Mouse (Mus musculus) limb, embryonic 12.5 days (tissue): ENCODE measurements around the gene Setd7. TPM values are rescaled to one million over a fixed set of nuclear protein-coding genes. Genes with fewer than 3 reads are reported as not detected.

Source experiments
- ATAC-seq: fragments of 200-750 bp; cut with Nextera tagmentation; 2 replicates; pipeline ENCODE4 v1.8.0; 2017; ENCODE audit warnings: low read depth, moderate TSS enrichment; ENCODE audit not compliant: insufficient number of reproducible peaks, insufficient read depth, low FRiP score, low TSS enrichment
- H3K27ac ChIP-seq: fragments of 300-500 bp; sonication (generic); 2 replicates; pipeline ENCODE4 v1.5.1; 2016; ENCODE audit warnings: mild to moderate bottlenecking, moderate library complexity
- H3K27me3 ChIP-seq: fragments of 300-500 bp; sonication (generic); 2 replicates; pipeline ENCODE4 v1.6.1; 2016; ENCODE audit warnings: mild to moderate bottlenecking, moderate library complexity
- H3K36me3 ChIP-seq: fragments of 300-500 bp; sonication (generic); 2 replicates; pipeline ENCODE4 v1.6.1; 2016; ENCODE audit warnings: mild to moderate bottlenecking, moderate library complexity
- H3K4me1 ChIP-seq: fragments of 300-500 bp; sonication (generic); replicated peaks from 2 replicates; pipeline ENCODE4 v1.6.1; 2016
- H3K4me2 ChIP-seq: fragments of 300-500 bp; sonication (generic); 2 replicates; pipeline ENCODE4 v1.6.1; 2016; ENCODE audit warnings: mild to moderate bottlenecking, moderate library complexity
- H3K4me3 ChIP-seq: fragments of 300-500 bp; sonication (generic); replicated peaks from 2 replicates; pipeline ENCODE4 v1.5.1; 2016; ENCODE audit warnings: mild to moderate bottlenecking
- H3K9ac ChIP-seq: fragments of 300-500 bp; sonication (generic); replicated peaks from 2 replicates; pipeline ENCODE4 v1.6.1; 2016; ENCODE audit warnings: mild to moderate bottlenecking, moderate library complexity
- H3K9me3 ChIP-seq: fragments of 300-500 bp; sonication (generic); 2 replicates; pipeline ENCODE4 v1.6.1; 2016; ENCODE audit warnings: mild to moderate bottlenecking, moderate library complexity
- WGBS: fragments of 180-500 bp; shearing (Covaris S2); methylation state at CpG from one replicate; pipeline ENCODE4 v1.1.7; 2016; 5-methylcytosine and 5-hydroxymethylcytosine counted together
- polyA plus RNA-seq: library from polyadenylated mRNA; unstranded; fragments of >200 nt; fragmentation: Nextera tagmentation; extraction: Ambion mirVana; gene quantifications from 2 replicates; pipeline ENCODE4 v1.2.1, GENCODE M21; 2016

Setd7 gene
- polyA plus RNA-seq, 1 experiment from 2014 or later, result 5.2 TPM

DNA sequence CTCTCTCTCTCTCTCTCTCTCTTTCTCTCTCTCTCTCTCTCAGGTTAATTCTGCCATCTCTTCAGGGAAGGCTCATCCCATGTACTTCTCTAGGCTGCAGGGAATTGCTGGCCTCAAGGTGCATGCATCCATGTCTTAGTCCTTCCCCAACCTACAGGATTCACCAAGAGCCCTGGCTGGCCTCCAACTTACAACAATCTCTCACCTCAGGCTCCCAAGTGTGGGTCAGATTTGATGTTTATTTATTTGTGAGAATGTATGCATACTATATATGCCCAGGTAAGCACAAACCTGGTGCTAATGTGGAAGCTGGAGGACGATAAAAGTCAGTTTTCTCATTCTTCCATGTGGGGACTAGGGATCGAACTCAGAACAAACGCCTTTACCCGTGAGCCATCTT, 5.8 kb downstream of the Setd7 start:
- no peak for ATAC-seq
- H3K4me1 ChIP-seq, result peaks cover 52% of the 10 kb centered on the region
- H3K9ac ChIP-seq, result no peak overlapping the region
- H3K27me3 ChIP-seq, result no peaks in the 10 kb centered on the region
- 88% methylated on average over 4 of the region's 4 CpGs for WGBS
- no peak overlapping the region for H3K4me3 ChIP-seq
- H3K36me3 ChIP-seq, result peaks cover 12% of the 10 kb centered on the region; the same call in 1 of the 2 replicates
- no peak overlapping the region for H3K27ac ChIP-seq
- H3K4me2 ChIP-seq, result no peak overlapping the region
- no peaks in the 10 kb centered on the region for H3K9me3 ChIP-seq

DNA sequence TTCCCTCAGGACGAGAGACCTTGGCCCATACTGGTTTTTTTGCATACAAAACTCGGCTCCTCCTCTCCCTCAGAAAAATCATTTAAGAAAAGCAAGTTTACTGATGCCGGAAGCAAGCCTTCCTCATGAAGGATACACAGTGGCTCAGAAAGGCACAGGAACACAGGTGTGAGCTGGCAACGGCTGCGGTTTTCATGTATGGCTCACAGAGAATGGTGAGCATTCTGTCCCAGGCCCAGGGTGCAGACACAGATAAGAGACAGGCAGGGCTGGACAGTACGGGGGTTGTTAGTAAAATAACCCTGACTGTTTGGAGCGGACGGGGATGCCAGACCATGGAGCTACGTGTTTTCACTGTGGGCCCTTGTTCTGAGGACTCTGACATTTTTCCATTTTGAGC, 6.6 kb downstream of the Setd7 start:
- H3K27ac ChIP-seq, result no peak overlapping the region
- H3K9me3 ChIP-seq, result no peaks in the 10 kb centered on the region
- no peak overlapping the region for H3K4me2 ChIP-seq
- H3K27me3 ChIP-seq, result no peaks in the 10 kb centered on the region
- H3K4me3 ChIP-seq, result no peak overlapping the region
- WGBS, result 80% methylated on average over 9 of the region's 9 CpGs
- no peak for ATAC-seq
- H3K36me3 ChIP-seq, result peaks cover 20% of the 10 kb centered on the region
- H3K9ac ChIP-seq, result no peak overlapping the region
- peaks cover 49% of the 10 kb centered on the region for H3K4me1 ChIP-seq

- H3K9ac ChIP-seq, result no peak overlapping the region
- H3K36me3 ChIP-seq, result peaks cover 24% of the 10 kb centered on the region
- H3K4me2 ChIP-seq, result no peak overlapping the region
- 68% methylated on average over 8 of the region's 8 CpGs for WGBS
- no peak overlapping the region for H3K4me3 ChIP-seq
- H3K9me3 ChIP-seq, result no peaks in the 10 kb centered on the region
- no peak overlapping the region for H3K27ac ChIP-seq
- H3K4me1 ChIP-seq, result peaks cover 45% of the 10 kb centered on the region
- no peaks in the 10 kb centered on the region for H3K27me3 ChIP-seq
- ATAC-seq, result no peak
Observed at GRCm38 (mm10) chr3:51553497-51553875, 7.2 kb downstream of the Setd7 start.

DNA sequence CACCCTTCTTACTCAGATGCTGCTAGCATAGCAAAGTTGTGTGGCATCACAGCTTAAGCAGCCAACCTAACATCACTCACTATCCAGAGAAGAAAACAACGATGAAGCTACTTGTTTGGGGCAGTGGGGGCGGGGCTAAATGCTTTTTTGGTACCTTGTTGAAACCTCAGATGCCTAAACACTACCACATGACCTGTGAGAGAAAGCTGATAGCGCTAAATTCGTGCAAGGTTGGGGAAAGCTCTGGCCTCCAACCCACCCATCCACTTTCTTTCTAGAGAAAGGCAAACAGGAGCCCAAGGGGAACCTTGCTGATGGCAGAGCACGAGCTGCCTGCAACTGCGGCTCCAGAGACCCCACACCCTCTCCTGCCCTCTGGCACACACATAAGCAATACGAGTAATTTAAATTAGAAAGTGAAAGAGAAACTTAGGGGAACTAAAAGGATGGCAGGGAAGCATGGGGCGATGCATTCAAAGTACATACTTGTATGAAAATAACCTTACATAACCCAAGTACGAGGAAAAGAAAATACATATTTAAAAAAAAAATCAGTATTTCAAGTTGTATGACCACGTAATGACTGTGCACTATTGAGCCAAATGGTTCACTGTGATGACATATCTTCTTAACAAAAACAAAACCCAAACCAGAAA, 7.7 kb downstream of the Setd7 start:
- Histone ChIP-seq H3K36me3 (peaks cover 28% of the 10 kb centered on the region), H3K4me2 (peak overlapping the region; percentile 15; the same call in 1 of the 2 replicates), H3K4me1 (peaks cover 40% of the 10 kb centered on the region), H3K27ac (0 out of 2 replicates have a peak overlapping the region, but pooled peaks have one; percentile 17), H3K4me3 (no peak overlapping the region), H3K9me3 (no peaks in the 10 kb centered on the region), H3K27me3 (no peaks in the 10 kb centered on the region), H3K9ac (0 out of 2 replicates have a peak overlapping the region, but pooled peaks have one; percentile 23)
- 51% methylated on average over 10 of the region's 10 CpGs for WGBS
- no peak for ATAC-seq

DNA sequence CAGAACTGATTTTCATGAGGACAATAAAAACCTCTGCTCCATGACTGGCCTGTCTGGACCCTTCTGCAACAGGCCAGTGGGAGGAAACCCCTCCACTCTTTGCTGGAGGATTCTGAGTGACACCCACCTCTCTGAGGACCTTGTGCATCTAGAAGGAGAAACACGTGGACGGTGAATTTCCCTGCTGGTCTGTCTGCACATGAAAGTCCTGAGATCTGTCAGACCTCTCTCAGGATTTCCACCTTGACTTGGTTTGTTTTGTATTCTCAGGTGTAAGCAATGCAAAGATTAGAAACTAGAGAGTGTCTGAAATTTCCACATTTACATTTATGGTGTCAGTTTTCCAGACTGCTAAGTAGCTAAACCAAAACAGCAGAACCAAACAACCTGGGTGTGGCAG, 8.5 kb downstream of the Setd7 start:
- Histone ChIP-seq H3K27ac (no peak overlapping the region), H3K9ac (no peak overlapping the region), H3K4me1 (peaks cover 37% of the 10 kb centered on the region), H3K27me3 (no peaks in the 10 kb centered on the region), H3K4me3 (no peak overlapping the region), H3K9me3 (no peaks in the 10 kb centered on the region), H3K36me3 (peaks cover 30% of the 10 kb centered on the region), H3K4me2 (no peak overlapping the region)
- ATAC-seq, result no peak
- WGBS, result 77% methylated on average over 2 of the region's 2 CpGs

- peaks cover 34% of the 10 kb centered on the region for H3K36me3 ChIP-seq
- no peak for ATAC-seq
- peaks cover 17% of the 10 kb centered on the region for H3K4me1 ChIP-seq
- H3K4me3 ChIP-seq, result no peak overlapping the region
- no peak overlapping the region for H3K27ac ChIP-seq
- no peaks in the 10 kb centered on the region for H3K9me3 ChIP-seq
- H3K4me2 ChIP-seq, result no peak overlapping the region
- H3K9ac ChIP-seq, result no peak overlapping the region
- 83% methylated on average over 17 of the region's 17 CpGs for WGBS
- H3K27me3 ChIP-seq, result no peaks in the 10 kb centered on the region
Observed at GRCm38 (mm10) chr3:51548987-51549579, 11.6 kb downstream of the Setd7 start.

GRCm38 (mm10) chr3:51547577-51547976, 13.1 kb downstream of the Setd7 start:
- 80% methylated on average over 6 of the region's 6 CpGs for WGBS
- ATAC-seq, result no peak
- H3K9ac ChIP-seq, result no peak overlapping the region
- no peak overlapping the region for H3K4me3 ChIP-seq
- peaks cover 3% of the 10 kb centered on the region; the same call in 1 of the 2 replicates for H3K4me1 ChIP-seq
- H3K9me3 ChIP-seq, result no peaks in the 10 kb centered on the region
- no peak overlapping the region for H3K4me2 ChIP-seq
- no peak overlapping the region for H3K27ac ChIP-seq
- no peaks in the 10 kb centered on the region for H3K27me3 ChIP-seq
- H3K36me3 ChIP-seq, result peaks cover 37% of the 10 kb centered on the region

- Histone ChIP-seq H3K9me3 (no peaks in the 10 kb centered on the region), H3K4me1 (no peaks in the 10 kb centered on the region), H3K27me3 (no peaks in the 10 kb centered on the region), H3K36me3 (peaks cover 58% of the 10 kb centered on the region), H3K9ac (no peak overlapping the region), H3K4me3 (no peak overlapping the region), H3K4me2 (no peak overlapping the region), H3K27ac (no peak overlapping the region)
- WGBS, result 91% methylated on average over 19 of the region's 19 CpGs
- no peak for ATAC-seq
Observed at GRCm38 (mm10) chr3:51544442-51545128, 16.1 kb downstream of the Setd7 start.

DNA sequence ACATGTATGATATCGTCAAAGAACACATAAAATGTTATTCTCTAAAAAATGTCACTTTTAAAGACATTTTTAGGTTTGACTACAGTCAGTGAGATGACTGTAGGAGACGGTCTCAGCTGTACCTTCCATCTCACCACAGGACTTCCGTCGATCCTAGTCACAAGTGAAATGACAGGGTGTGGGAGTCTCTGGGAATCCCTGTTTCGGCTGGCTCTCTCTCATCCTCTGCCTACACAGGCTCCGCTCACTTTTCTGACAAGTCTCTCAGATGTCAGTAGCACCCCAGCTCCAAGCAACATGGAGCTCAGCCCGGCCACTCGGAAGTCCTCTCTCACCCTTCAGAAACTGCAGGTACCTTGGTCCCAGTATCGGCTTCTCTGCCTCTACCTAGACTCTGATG, 20.0 kb downstream of the Setd7 start:
- Histone ChIP-seq H3K4me1 (no peaks in the 10 kb centered on the region), H3K4me3 (no peak overlapping the region), H3K27me3 (no peaks in the 10 kb centered on the region), H3K4me2 (no peak overlapping the region), H3K27ac (no peak overlapping the region), H3K9me3 (no peaks in the 10 kb centered on the region), H3K9ac (no peak overlapping the region), H3K36me3 (peaks cover 60% of the 10 kb centered on the region)
- ATAC-seq, result no peak
- WGBS, result 95% methylated on average over 9 of the region's 9 CpGs

DNA sequence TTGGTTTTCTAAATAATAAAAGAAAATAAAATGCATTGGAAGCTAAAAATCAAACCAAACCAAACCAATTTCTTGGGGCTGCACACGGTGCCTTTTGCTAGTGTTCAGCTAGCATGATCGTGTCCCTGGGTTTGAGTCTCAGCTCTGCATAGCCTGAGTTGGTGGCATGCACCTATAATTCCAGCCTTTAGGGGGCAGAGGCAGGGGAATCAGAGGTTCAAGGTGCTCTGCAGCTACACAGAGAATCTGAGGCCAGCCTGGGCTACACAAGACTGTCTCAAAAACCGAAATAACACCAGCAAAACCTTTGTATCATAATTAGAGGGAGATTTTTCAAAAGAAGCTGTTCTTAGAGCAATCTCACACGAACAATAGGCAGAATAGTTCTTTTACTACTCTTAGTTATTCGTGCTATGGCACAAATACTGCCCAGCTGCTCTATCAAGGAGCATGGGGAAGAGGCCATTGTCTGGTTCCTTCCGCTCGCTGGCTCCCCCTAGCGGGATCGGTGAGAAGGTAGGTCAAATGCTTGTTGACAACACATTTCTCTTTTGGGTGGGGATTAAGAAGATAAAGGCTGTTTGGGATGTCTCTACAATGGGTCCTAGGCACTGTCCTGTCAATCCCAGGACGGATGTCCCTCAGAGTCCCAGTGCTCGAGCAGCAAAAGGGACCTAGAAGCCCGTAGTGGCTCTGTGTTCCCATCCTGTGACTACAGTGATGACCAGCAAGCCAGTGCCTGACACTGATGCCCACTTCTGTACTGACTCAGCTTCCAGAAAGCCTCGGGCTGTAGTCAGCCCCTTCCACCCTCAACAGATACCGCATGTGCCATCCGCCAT, 20.9 kb downstream of the Setd7 start:
- peaks cover 65% of the 10 kb centered on the region for H3K36me3 ChIP-seq
- H3K27ac ChIP-seq, result no peak overlapping the region
- no peak overlapping the region for H3K9ac ChIP-seq
- H3K4me2 ChIP-seq, result no peak overlapping the region
- 61% methylated on average over 15 of the region's 15 CpGs for WGBS
- no peak for ATAC-seq
- H3K4me3 ChIP-seq, result no peak overlapping the region
- H3K27me3 ChIP-seq, result no peaks in the 10 kb centered on the region
- H3K4me1 ChIP-seq, result no peaks in the 10 kb centered on the region
- H3K9me3 ChIP-seq, result no peaks in the 10 kb centered on the region

DNA sequence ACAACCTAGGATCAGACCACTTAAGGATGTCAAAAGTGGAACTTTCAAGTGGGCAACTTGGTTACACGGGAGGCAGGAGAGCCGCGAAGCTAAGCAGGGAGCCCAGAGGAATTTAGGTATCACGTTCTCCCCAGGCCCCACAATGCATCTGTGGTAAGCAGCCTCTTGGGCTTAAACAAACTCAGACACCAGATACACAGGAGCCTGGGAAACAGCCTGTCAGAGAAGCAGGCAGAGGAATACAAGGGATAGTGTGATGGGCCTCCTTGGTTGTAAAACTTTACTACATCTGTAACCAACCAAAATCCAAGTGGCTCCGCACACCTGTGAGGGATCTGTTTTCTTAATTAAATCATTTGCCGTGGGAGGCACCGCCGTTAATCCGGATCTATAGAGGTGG, 26.7 kb downstream of the Setd7 start:
- H3K9ac ChIP-seq, result no peak overlapping the region
- H3K36me3 ChIP-seq, result peaks cover 89% of the 10 kb centered on the region
- H3K9me3 ChIP-seq, result no peaks in the 10 kb centered on the region
- peaks cover 13% of the 10 kb centered on the region; the same call in 1 of the 2 replicates for H3K4me1 ChIP-seq
- peak; percentile 56; the same call in 1 of the 2 replicates for ATAC-seq
- no peak overlapping the region for H3K4me3 ChIP-seq
- no peaks in the 10 kb centered on the region for H3K27me3 ChIP-seq
- no peak overlapping the region for H3K4me2 ChIP-seq
- H3K27ac ChIP-seq, result no peak overlapping the region
- 56% methylated on average over 9 of the region's 9 CpGs for WGBS
